Mouse (Mus musculus) MEL (cell line): ENCODE data around the gene Rbks. TPM values are rescaled to one million over a fixed set of nuclear protein-coding genes. Genes with fewer than 3 reads are reported as not detected.

Experiments used
- DNase-seq: peaks from one replicate; pipeline ENCODE4 v3.0.0; 2011; ENCODE audit warnings: low read depth, low spot score
- H3K27ac ChIP-seq: 2 replicates; pipeline ENCODE4 v1.5.1; 2012; ENCODE audit warnings: low read depth, mild to moderate bottlenecking, control low read depth, low read length, moderate library complexity; ENCODE audit not compliant: control insufficient read depth
- H3K27me3 ChIP-seq, 2 experiments: fragments of 150-350 bp in 1 of 2; sonication (generic) in 1 of 2; 2 replicates each; pipeline ENCODE4 v1.6.1; 2012; ENCODE audit warnings: low read length in 2 of 2, mild to moderate bottlenecking in 2 of 2, improper control_type of control experiment in 1 of 2, moderate library complexity in 1 of 2; ENCODE audit not compliant: insufficient read depth in 2 of 2, control insufficient read depth in 1 of 2
- H3K36me3 ChIP-seq, 2 experiments: 2 replicates each; pipeline ENCODE4 v1.6.1; 2012 to 2014; ENCODE audit warnings: low read length in 2 of 2, improper control_type of control experiment in 1 of 2, inconsistent platforms in 1 of 2, mild to moderate bottlenecking in 1 of 2; ENCODE audit not compliant: insufficient read depth in 2 of 2, control insufficient read depth in 1 of 2
- H3K4me1 ChIP-seq, 2 experiments: fragments of 150-350 bp in 1 of 2; sonication (generic) in 1 of 2; 2 replicates each; pipeline ENCODE4 v1.6.1; 2012; ENCODE audit warnings: low read length in 2 of 2, improper control_type of control experiment in 1 of 2, mild to moderate bottlenecking in 1 of 2; ENCODE audit not compliant: insufficient read depth in 2 of 2, control insufficient read depth in 1 of 2
- H3K4me3 ChIP-seq, 2 experiments: fragments of 150-350 bp in 1 of 2; sonication (generic) in 1 of 2; 2 replicates each; pipeline ENCODE4 v1.5.1; 2012; ENCODE audit warnings: low read depth in 2 of 2, low read length in 2 of 2, mild to moderate bottlenecking in 2 of 2, moderate library complexity in 2 of 2, control low read depth in 1 of 2, improper control_type of control experiment in 1 of 2; ENCODE audit not compliant: control insufficient read depth in 1 of 2, insufficient read depth in 1 of 2
- H3K79me2 ChIP-seq: 2 replicates; pipeline ENCODE4 v1.6.1; 2012; ENCODE audit warnings: mild to moderate bottlenecking, low read length, moderate library complexity; ENCODE audit not compliant: control insufficient read depth, poor library complexity, insufficient read depth
- H3K9ac ChIP-seq: 2 replicates; pipeline ENCODE4 v1.6.1; 2012; ENCODE audit warnings: low read depth, mild to moderate bottlenecking, control low read depth, low read length, moderate library complexity; ENCODE audit not compliant: control insufficient read depth, poor library complexity, severe bottlenecking
- H3K9me3 ChIP-seq: fragments of 150-350 bp; sonication (generic); replicated peaks from 2 replicates; pipeline ENCODE4 v1.6.1; 2012; ENCODE audit warnings: mild to moderate bottlenecking, low read length, improper control_type of control experiment, moderate library complexity; ENCODE audit not compliant: insufficient read depth
- BHLHE40 ChIP-seq: IDR thresholded peaks from 2 replicates; pipeline ENCODE4 v1.6.1; 2012; ENCODE audit warnings: low read depth, mild to moderate bottlenecking, inconsistent platforms, low read length, improper control_type of control experiment, borderline replicate concordance
- CHD1 ChIP-seq: IDR thresholded peaks from 2 replicates; pipeline ENCODE4 v1.6.1; 2012; ENCODE audit warnings: low read depth, mild to moderate bottlenecking, inconsistent platforms, low read length, improper control_type of control experiment
- CHD2 ChIP-seq: IDR thresholded peaks from 2 replicates; pipeline ENCODE4 v1.6.1; 2011; ENCODE audit warnings: low read length, improper control_type of control experiment
- E2F4 ChIP-seq: IDR thresholded peaks from 2 replicates; pipeline ENCODE4 v1.6.1; 2011; ENCODE audit warnings: low read depth, low read length, improper control_type of control experiment, borderline replicate concordance
- EP300 ChIP-seq, 2 experiments: IDR thresholded peaks; 2 replicates each; pipeline ENCODE4 v1.6.1; 2011; ENCODE audit warnings: improper control_type of control experiment in 2 of 2, low read length in 2 of 2, low read depth in 1 of 2, mild to moderate bottlenecking in 1 of 2
- GABPA ChIP-seq: IDR thresholded peaks from 2 replicates; pipeline ENCODE4 v1.6.1; 2012; ENCODE audit warnings: low read depth, mild to moderate bottlenecking, inconsistent platforms, low read length, improper control_type of control experiment, moderate library complexity
- MYB ChIP-seq: IDR thresholded peaks from 2 replicates; pipeline ENCODE4 v1.6.1; 2011; ENCODE audit warnings: mild to moderate bottlenecking, low read depth, low read length, improper control_type of control experiment
- MYC ChIP-seq: IDR thresholded peaks from 2 replicates; pipeline ENCODE4 v1.6.1; 2011; ENCODE audit warnings: low read depth, mild to moderate bottlenecking, low read length, improper control_type of control experiment, moderate library complexity
- POLR2A ChIP-seq, 2 experiments: IDR thresholded peaks; 2 replicates each; pipeline ENCODE4 v1.6.1; 2011 to 2012; ENCODE audit warnings: low read length in 2 of 2, mild to moderate bottlenecking in 2 of 2, control low read depth in 1 of 2, improper control_type of control experiment in 1 of 2, low read depth in 1 of 2, moderate library complexity in 1 of 2; ENCODE audit not compliant: control insufficient read depth in 1 of 2, insufficient read depth in 1 of 2, poor library complexity in 1 of 2
- POLR2AphosphoS2 ChIP-seq: IDR thresholded peaks from 2 replicates; pipeline ENCODE4 v1.6.1; 2011; ENCODE audit warnings: low read length, improper control_type of control experiment
- POLR2AphosphoS5 ChIP-seq: IDR thresholded peaks from 2 replicates; pipeline ENCODE4 v1.6.1; 2012; ENCODE audit warnings: low read depth, borderline replicate concordance, mild to moderate bottlenecking, inconsistent platforms, low read length, moderate library complexity, mixed read lengths
- SIN3A ChIP-seq: IDR thresholded peaks from 2 replicates; pipeline ENCODE4 v1.6.1; 2012; ENCODE audit warnings: low read length, improper control_type of control experiment, inconsistent platforms
- SMC3 ChIP-seq: IDR thresholded peaks from 2 replicates; pipeline ENCODE4 v1.6.1; 2011; ENCODE audit warnings: low read depth, low read length, improper control_type of control experiment
- TAL1 ChIP-seq: IDR thresholded peaks from 2 replicates; pipeline ENCODE4 v1.6.1; 2012; ENCODE audit warnings: mild to moderate bottlenecking, inconsistent platforms, low read length, moderate library complexity, mixed read lengths
- UBTF ChIP-seq: IDR thresholded peaks from 2 replicates; pipeline ENCODE4 v1.6.1; 2012; ENCODE audit warnings: low read depth, mild to moderate bottlenecking, inconsistent platforms, low read length, improper control_type of control experiment, moderate library complexity, borderline replicate concordance; ENCODE audit not compliant: insufficient read depth
- USF1 ChIP-seq: IDR thresholded peaks from 2 replicates; pipeline ENCODE4 v1.6.1; 2014; ENCODE audit warnings: low read depth, mild to moderate bottlenecking, inconsistent platforms, low read length, improper control_type of control experiment, moderate library complexity
- USF2 ChIP-seq, 2 experiments: IDR thresholded peaks; 2 replicates each; pipeline ENCODE4 v1.6.1; 2011 to 2012; ENCODE audit warnings: improper control_type of control experiment in 2 of 2, low read length in 2 of 2, borderline replicate concordance in 1 of 2, inconsistent platforms in 1 of 2, low read depth in 1 of 2, mild to moderate bottlenecking in 1 of 2; ENCODE audit not compliant: insufficient read depth in 1 of 2
- ZC3H11A ChIP-seq: IDR thresholded peaks from 2 replicates; pipeline ENCODE4 v1.6.1; 2012; ENCODE audit warnings: low read depth, mild to moderate bottlenecking, inconsistent platforms, low read length, improper control_type of control experiment
- polyA plus RNA-seq, 2 experiments: library from polyadenylated mRNA; stranded (reverse) in 1 of 2; unstranded in 1 of 2; fragments of >175 nt in 1 of 2; fragments of >200 nt in 1 of 2; gene quantifications; 2 replicates each; pipeline versions ENCODE4 v1.2.1 to v1.2.4; 2012; ENCODE audit warnings: low replicate concordance in 2 of 2, low read depth in 1 of 2; ENCODE audit not compliant: insufficient read length in 2 of 2, insufficient read depth in 1 of 2, missing spikeins in 1 of 2
- total RNA-seq: library from RNA; depleted of rRNA; stranded (reverse); fragments of 300-350 nt; gene quantifications from 2 replicates; pipeline ENCODE4 v1.2.3, GENCODE M21; 2012

Rbks gene
- total and polyA plus RNA-seq, 3 experiments, result 34.3 to 47.4 TPM; not detected in 1

DNA sequence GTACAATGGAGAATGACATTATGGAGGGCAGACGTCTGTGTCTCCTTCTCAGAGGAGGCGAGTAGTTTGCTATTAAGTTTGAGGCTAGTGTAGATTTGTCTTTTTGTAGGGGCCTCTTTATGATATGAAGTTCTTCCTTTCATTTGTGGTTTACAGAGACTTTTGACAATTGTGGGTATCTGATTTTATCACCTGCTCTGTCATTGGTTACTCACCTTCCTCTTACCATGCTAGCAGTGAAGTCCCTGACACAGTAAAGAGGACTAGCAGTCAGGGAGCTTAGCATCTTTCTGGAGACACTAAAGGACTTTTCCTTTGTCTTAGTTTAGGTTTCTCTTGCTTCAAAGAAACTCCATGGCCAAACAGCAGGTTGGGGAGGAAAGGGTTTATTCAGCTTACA is 28.5 kb upstream of the Rbks start (continued):
- no peak for TF ChIP-seq E2F4
- TF ChIP-seq SMC3, result no peak
- no peak for TF ChIP-seq UBTF
- no peak for TF ChIP-seq GABPA
- no peak for TF ChIP-seq USF1
- TF ChIP-seq MYC, result no peak
- no peak for TF ChIP-seq POLR2A (IDR thresholded peaks at IDR 0.05; ENCODE audit: control insufficient read depth in 1 of 2, insufficient read depth in 1 of 2, low read depth in 1 of 2, low read length in 2 of 2, poor library complexity in 1 of 2)

- Histone ChIP-seq H3K4me3 (no peak overlapping the region), H3K36me3 (peaks cover 0 to 21% of the 10 kb centered on the region in 2 experiments; a peak in 2 of 4 replicates), H3K27me3 (no peaks in the 10 kb centered on the region), H3K79me2 (no peaks in the 10 kb centered on the region; the same call in 1 of the 2 replicates), H3K9me3 (no peaks in the 10 kb centered on the region), H3K27ac (no peak overlapping the region), H3K4me1 (peaks cover 14 to 17% of the 10 kb centered on the region in 2 experiments)
- TF ChIP-seq CHD2 (no peak), POLR2A (IDR thresholded peaks at IDR 0.05; ENCODE audit: control insufficient read depth in 1 of 2, insufficient read depth in 1 of 2, low read depth in 1 of 2, low read length in 2 of 2, poor library complexity in 1 of 2) (no peak), ZC3H11A (no peak), POLR2AphosphoS5 (no peak), POLR2AphosphoS2 (no peak), CHD1 (no peak), MYB (no peak), BHLHE40 (no peak), TAL1 (no peak), USF2 (IDR thresholded peaks at IDR 0.05; ENCODE audit: borderline replicate concordance in 1 of 2, insufficient read depth in 1 of 2, low read depth in 1 of 2, low read length in 2 of 2) (no peak), EP300 (IDR thresholded peaks at IDR 0.05; ENCODE audit: low read depth in 1 of 2, low read length in 2 of 2) (no peak)
- TF ChIP-seq, all 39 proteins: peak for 0
- peak; percentile 69 for DNase-seq
- no peak overlapping the region for H3K9ac ChIP-seq
Measured at GRCm38 (mm10) chr5:31724519-31724918, 27.1 kb upstream of the Rbks start.

DNA sequence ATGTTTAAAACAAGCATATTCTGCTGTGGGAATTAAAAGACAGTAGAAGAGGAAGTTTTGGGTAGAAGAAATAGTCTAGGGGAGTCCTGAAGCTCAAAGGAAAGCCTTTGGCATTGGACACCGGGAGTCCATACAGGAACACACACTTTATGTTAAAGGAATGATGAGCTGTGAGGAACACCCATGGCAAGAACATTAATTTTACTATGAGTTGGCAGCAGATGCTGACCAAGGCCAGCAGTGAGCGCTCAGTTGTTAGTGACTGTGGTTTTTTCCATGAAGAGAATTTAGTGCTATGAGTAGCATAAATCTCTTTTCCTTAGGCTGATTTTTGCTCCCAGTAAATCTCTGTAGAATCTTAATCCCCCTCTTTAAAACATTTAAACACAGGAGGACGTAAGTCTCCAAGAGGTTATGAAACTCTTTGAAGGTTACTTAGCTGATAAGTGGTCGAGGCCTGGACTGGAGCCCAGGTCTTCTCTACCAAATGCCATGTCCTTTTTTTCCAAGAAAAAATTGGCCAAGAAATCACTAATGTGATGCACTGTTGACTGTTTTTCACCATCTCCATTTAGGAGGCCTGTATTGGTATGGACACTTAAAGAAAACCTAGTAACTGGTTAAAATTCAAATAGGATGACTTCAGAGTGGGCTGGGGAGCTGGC is 18.2 kb upstream of the Rbks start:
- no peak for TF ChIP-seq CHD1
- no peak for TF ChIP-seq SIN3A
- Histone ChIP-seq H3K9ac (no peak overlapping the region), H3K79me2 (no peaks in the 10 kb centered on the region; the same call in 1 of the 2 replicates), H3K9me3 (no peaks in the 10 kb centered on the region), H3K27me3 (no peaks in the 10 kb centered on the region), H3K27ac (no peak overlapping the region), H3K4me1 (peaks cover 6 to 11% of the 10 kb centered on the region in 2 experiments; a peak in 3 of 4 replicates), H3K4me3 (no peak overlapping the region), H3K36me3 (peaks cover 0 to 17% of the 10 kb centered on the region in 2 experiments; a peak in 2 of 4 replicates)
- no peak for DNase-seq
